Mouse (Mus musculus): ENCODE results near the gene Bahd1.

Gene Bahd1

DNA sequence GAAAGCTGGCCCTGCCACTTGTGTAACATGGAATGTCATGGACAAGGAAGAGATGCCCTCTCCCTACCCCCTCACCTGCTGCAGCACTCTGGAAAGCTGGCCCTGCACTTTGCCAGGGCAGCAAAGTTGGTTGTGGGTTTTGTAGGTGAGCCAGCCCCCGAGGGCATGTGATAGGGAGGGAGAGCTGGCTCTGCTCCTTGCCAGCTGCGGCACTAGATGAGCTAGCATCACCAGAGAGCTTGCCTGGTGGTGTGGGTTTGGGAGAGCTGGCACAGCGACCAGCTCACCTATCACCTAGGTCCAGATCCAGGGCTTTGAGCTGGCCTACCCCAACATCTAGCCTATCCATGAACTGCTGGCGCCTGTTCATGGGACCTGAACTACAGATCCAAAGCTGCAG is 48.6 kb downstream of the Bahd1 start:
- DNase-seq: no peak

DNA sequence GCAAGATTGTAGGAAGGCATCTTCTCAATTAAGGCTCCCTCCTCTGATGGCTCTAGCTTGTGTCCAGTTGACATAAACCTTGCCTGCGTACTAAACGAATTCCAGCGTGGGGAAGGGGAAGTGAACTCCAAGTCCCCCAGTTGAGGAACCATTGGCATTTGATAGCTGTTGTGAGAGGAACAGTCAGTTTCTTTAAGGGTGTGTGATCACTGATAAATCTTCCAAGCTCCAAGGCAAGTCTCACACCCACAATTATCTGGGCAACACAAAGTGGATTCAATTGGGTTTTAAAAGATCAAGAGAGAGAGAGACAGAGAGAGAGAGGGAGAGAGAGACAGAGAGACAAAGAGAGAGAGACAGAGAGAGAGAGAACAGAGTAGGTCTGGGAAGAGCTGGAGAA is 49.5 kb downstream of the Bahd1 start:
- DNase-seq: no peak

DNA sequence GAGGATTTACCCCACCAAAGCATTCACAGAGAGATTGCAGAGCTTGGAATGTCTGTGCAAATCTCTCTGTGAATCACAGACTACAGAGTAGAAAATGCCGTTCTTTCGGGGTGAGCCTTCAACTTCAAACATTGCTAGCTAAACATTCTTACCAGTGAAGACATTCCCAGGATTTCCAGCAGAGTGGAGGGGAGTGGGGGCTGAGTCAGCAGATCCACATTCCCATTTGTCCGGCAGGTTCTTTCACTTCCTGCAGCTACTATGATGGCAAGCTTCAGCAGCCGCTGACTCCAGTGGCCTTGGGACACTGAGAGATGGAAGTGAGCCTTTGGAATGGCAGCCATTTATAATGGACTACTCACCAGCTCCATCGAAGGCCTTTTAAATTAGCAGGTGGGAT is 56.3 kb downstream of the Bahd1 start:
- DNase-seq: no peak

DNA sequence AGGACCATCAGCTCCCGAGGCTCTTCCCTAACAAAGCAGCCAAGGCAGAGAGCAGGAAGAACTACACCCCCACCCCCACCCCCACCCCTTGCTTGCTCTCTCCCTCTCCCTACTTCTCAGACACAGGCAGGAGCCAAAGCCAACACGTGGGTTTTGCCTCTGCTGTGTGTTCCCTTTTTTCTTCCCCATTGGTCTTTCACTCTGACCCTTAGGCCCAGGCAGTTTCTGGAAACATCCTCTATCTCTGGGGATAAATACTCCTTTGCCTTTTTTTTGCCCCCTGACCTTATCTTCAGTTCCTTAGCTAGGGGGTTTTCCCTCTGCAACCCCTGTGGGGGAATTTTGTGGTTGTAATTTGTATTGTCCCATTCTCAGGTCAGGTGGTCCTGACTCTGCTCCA is 59.5 kb downstream of the Bahd1 start:
- DNase-seq: no peak

DNA sequence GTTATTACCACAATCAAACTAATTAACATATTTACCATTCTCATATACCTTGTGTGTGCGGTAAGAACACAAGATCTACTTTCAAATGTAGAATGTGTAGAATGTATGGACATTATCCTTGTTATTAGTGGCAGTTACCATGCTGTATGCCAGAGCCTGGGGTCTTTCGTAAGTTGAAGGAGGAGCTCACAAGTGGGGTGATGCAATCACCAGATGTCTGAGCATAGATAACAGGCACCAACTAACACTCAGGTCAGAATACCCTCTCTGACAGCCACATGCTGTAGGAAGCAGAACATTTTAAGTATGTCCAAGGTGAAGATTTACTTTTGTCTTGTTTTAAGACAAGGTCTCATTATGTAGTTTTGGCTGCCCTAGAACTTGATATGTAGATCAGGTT is 60.2 kb downstream of the Bahd1 start:
- DNase-seq: no peak

DNA sequence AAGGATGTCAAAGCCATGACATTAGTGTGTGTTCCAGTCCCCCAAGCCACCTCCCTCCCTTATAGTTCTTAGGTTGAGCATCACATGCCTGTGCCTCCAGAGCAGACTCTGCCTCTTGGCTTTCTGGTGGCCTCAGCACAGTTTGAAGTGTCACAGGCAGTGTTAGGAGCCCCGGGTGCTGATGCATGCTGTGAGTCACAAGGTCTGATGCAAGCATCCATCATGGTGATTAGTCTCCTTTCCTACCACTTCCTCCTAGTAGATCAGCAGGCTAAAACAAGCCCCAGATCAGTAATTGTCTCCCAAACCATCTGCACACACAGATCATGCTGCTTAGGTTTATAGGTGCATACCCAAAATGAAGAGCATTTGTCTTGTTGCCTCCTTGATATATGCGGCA is 61.4 kb downstream of the Bahd1 start:
- DNase-seq: no peak

DNA sequence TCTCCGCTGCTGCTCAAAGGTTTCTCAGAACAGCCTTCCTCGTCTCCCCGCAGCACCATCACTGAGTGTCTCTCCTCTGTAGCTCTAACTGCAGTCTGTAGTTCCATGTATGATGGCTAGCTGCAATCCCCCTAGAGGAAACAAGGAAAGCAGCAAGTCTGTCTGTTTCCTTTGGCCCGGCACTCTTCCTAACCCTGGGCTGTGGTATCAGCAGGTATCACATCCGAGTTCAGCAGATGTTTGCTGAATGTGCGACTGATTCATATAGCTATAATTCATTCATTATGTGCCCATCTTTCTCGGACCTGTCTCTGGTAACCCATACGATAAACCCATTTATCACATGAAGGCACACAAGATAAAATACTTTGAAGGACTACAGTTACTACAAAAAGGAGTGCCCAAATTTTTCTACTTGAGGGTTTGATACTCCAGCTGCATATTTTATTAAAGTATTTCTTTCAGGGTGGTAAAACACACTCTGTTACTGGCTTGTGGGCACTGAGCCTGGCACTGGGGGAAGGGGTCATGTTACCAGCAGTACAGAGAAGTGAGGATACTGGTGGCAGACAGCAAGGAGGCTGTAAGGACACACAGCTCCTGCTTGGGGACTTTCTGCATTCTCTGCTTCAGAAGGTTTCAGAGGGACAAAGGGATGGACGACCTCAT is 63.0 kb downstream of the Bahd1 start:
- no peak for DNase-seq

DNA sequence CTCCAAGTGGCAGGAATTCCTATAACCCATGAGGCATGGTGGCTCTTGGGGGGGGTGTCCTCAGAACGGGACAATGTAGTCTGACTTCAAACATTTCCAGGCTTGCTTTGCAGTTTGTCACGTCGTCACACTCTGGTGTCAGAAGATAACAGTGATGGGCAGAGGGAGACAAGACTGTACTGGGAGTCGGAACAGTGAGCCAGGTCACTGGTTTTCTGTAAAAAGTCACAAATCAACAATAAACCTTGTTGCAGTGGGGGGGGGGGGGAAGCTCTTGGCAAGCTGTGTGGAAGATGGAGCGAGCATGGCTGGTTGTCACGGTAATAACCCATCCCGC is 63.5 kb downstream of the Bahd1 start:
- DNase-seq: no peak

DNA sequence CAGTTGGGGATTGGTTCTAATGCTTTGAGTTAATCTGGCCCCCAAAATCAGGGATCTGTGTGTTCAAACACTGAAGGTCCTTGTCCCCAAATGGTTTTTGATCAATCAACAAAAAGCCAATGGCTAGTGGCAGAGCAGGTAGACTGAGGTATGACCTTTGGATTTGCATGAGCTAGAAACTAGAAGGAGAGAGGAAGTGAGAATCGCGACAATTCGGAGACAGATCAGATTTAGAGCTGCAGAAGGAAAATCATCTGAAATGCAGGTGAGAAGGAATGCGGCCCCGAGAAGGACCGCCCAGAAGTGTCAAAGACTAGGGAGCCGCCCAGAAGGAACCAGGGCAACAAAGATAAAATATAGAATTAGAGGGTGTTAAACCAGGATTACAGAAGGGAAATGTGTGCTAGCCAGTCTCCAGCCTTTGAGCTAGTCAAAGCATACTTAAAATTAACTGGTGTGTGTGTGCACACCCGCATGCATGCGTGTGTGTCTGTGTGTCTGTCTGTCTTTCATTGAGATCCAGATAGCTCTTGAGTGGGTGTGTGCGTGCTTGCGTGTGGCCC is 69.5 kb downstream of the Bahd1 start:
- no peak for DNase-seq

DNA sequence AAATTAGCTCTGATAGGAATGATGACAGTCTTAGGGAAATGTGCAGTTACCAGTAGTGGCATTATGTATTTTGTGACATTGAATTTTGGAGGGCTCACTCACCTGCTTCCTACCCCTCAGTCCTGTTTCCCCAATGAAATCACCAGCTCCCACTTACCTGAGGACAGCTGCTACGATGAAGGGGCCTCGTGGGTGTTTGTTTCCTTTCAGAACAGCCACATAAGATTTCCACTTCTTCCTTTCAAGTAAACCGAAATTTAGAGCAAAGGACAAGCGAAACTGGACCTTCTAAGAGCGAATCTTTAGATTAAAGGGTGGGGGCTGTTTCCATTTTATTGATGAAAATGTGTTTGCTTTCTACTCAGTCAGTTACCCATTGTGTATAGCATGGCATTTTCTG is 71.9 kb downstream of the Bahd1 start:
- DNase-seq: no peak

DNA sequence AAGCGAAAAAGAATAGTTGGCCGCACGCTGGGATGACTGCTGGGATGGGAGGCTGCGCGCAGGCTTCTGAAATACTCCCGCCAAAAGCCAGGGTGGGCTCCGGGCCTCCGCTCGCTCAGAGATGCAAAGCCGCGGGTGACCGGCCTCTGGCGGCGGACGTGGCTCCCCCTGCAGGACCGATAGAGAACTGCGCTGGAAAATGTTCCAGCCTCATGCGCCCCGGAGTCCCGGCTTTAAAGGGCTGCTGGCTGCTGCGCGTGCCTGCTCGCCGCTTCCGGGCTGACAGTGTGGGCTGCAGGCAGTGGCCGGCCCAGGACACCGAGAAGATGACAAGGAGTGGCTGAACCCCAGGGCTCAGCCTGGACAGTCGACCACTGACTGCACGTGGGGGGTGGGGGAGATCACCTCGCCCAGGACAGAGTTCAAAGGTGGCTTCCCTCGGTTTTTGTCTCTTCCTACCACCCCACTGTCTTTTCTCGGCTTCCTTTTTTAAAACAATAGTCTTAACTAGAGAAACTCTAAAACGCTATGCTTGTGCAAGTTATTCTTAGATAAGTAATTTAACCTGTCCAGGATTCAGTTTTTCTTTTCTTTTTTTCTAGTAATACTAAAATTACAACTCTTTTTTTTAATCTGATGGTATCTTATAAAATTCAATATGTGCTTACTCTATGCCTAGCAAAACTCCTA is 72.7 kb downstream of the Bahd1 start:
- peak; percentile 79 for DNase-seq

Data from kidney, adult 11 months (tissue).